Mouse (Mus musculus) urinary bladder, postnatal 25 days (tissue): ENCODE data around the gene 1700001O22Rik.
A peak's percentile ranks its signal among the peaks of the same experiment; 100 is the strongest.

Source experiments
- DNase-seq: peaks from one replicate; pipeline ENCODE4 v3.0.0; 2022; ENCODE audit warnings: low spot score

1700001O22Rik gene

GRCm38 (mm10) chr2:30803604-30804003, at the start of gene 1700001O22Rik:
Gene 1700001O22Rik (minus strand): TSS chr2:30803661.
- no peak for DNase-seq

GRCm38 (mm10) chr2:30852771-30853313, 49.4 kb upstream of the 1700001O22Rik start:
- no peak for DNase-seq

- DNase-seq = no peak
Observed at GRCm38 (mm10) chr2:30850581-30850980, 47.1 kb upstream of the 1700001O22Rik start.

- no peak for DNase-seq
Observed at GRCm38 (mm10) chr2:30848184-30848583, 44.7 kb upstream of the 1700001O22Rik start.

GRCm38 (mm10) chr2:30846723-30847122, 43.3 kb upstream of the 1700001O22Rik start:
- DNase-seq = no peak

- no peak for DNase-seq
Observed at GRCm38 (mm10) chr2:30846236-30846635, 42.8 kb upstream of the 1700001O22Rik start.

GRCm38 (mm10) chr2:30845152-30846070, 42.0 kb upstream of the 1700001O22Rik start:
- no peak for DNase-seq

- DNase-seq = no peak
Observed at GRCm38 (mm10) chr2:30842615-30843014, 39.2 kb upstream of the 1700001O22Rik start.

GRCm38 (mm10) chr2:30836238-30836990, 33.0 kb upstream of the 1700001O22Rik start:
- DNase-seq = no peak

GRCm38 (mm10) chr2:30834373-30835022, 31.0 kb upstream of the 1700001O22Rik start, which contains the start of gene Prrx2:
Gene Prrx2 (plus strand): TSS chr2:30834972.
- DNase-seq = no peak

GRCm38 (mm10) chr2:30833644-30834043, 30.2 kb upstream of the 1700001O22Rik start:
- no peak for DNase-seq

- DNase-seq = no peak
Observed at GRCm38 (mm10) chr2:30830283-30830795, 26.9 kb upstream of the 1700001O22Rik start, which contains the start of gene Asb6. Gene Asb6 (minus strand): TSS chr2:30830333.

- no peak for DNase-seq
Observed at GRCm38 (mm10) chr2:30829315-30829714, 25.9 kb upstream of the 1700001O22Rik start.

GRCm38 (mm10) chr2:30827749-30828475, 24.5 kb upstream of the 1700001O22Rik start:
- DNase-seq = peak; percentile 98

GRCm38 (mm10) chr2:30826825-30827748, 23.6 kb upstream of the 1700001O22Rik start:
- peak; percentile 36 for DNase-seq

GRCm38 (mm10) chr2:30823385-30824153, 20.1 kb upstream of the 1700001O22Rik start:
- DNase-seq = peak; percentile 41

GRCm38 (mm10) chr2:30822460-30822859, 19.0 kb upstream of the 1700001O22Rik start:
- DNase-seq = no peak

- no peak for DNase-seq
Observed at GRCm38 (mm10) chr2:30821073-30821472, 17.6 kb upstream of the 1700001O22Rik start.

GRCm38 (mm10) chr2:30819873-30820272, 16.4 kb upstream of the 1700001O22Rik start:
- DNase-seq = no peak
